Mouse (Mus musculus) cerebellum, adult 2 months (tissue): Measurements from ENCODE around the gene Hpse.

Experiments used
- CTCF ChIP-seq: fragments of 200-500 bp; IDR thresholded peaks from 2 replicates; pipeline ENCODE4 v1.5.1; 2011; ENCODE audit warnings: low read depth, mild to moderate bottlenecking, control low read depth, low read length, moderate library complexity, borderline replicate concordance; ENCODE audit not compliant: insufficient read depth
- POLR2A ChIP-seq: fragments of 200-500 bp; IDR thresholded peaks from 2 replicates; pipeline ENCODE4 v1.6.1; 2011; ENCODE audit warnings: low read length, control low read depth, borderline replicate concordance; ENCODE audit not compliant: insufficient read depth

- TF ChIP-seq POLR2A = no peak
- no peak for TF ChIP-seq CTCF
These were observed 9.5 kb downstream of the Hpse start for GRCm38 (mm10) chr5:100710012-100710411.
